Mouse (Mus musculus) ovary, adult 18-20 months (tissue): ENCODE measurements around the gene Elof1.
A peak's percentile ranks its signal among the peaks of the same experiment; 100 is the strongest.

Source experiments
- DNase-seq: peaks from one replicate; pipeline ENCODE4 v3.0.0; 2022; ENCODE audit warnings: low spot score, mixed read lengths

Gene Elof1

DNA sequence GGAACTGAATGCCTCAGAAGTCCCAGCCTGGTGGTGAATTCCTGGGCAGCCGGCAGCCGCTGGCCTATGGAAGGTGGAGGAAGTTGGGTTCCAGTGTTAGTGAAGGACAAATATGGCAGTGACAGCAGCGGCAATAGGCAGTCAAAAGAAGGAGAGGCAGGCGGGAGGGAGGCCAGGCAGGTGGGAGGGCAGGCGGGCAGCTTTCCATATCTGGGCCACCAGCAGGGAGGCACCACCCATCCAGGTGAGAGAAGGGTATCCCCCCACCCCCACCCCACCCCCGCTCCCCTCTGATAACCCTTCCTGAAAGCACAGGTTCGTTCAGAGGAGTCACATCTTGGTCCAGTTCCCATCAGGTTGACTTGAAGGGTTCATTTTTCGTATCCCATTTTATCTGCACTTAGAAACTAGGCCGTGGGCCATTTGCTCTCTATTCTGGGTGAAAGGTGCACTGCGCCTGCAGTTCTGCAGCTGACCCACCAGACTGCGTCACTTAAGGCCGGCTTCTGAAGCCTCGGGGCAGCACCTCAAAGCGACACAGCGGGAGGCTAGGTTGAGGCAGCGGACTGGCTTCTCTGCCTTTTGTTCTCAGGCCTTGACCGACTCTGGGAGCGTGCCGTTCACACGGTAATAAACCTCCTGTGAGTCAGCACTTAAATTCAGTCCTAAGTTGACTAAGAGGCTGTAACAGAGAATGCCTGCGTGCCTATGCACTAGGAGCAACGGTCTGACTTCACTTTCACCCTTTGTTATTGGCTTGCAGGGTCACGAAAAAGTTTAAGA, 20.0 kb upstream of the Elof1 start:
- no peak for DNase-seq

DNA sequence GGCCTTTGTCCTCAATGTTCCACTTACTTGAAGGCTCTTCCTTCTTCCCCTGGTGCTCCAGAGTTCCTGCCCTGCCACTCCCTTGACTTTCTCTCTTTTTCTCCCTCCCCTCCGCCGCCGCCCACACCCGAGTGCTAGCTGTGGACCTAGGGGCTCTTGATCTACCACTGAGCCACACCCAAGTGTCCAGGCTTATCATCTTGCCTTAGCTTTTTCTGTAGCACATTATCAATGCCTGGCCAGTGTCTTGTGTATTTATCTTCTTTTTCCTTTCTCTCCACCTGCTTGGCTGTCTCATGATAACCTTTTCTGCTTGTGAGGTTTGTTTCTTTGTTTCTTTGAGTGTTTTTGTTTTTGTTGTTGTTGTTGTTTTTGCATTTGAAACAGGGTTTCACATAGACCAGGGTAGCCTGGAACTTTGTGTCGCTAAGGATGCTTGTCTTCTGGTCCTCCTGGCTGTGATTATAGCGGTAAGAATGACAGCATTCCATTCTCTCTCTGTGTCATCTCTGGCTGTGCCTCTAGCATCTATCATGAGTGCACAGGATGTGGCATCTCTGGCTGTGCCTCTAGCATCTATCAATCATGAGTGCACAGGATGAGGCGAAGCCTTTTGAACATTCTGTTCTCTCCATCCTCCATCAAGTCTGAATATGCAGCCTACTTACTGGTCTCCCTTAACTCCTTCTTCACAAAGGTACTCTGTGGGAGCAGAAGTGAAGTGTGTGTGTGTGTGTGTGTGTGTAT, 18.8 kb upstream of the Elof1 start, which contains the start of gene Acp5:
Acp5 (minus strand) TSS at position 68 of the 747 bp plus-strand sequence.
- DNase-seq, result no peak

GRCm38 (mm10) chr9:22134988-22135643, 18.1 kb upstream of the Elof1 start:
- no peak for DNase-seq

- no peak for DNase-seq
These were observed 17.4 kb upstream of the Elof1 start for GRCm38 (mm10) chr9:22134246-22134890.

DNA sequence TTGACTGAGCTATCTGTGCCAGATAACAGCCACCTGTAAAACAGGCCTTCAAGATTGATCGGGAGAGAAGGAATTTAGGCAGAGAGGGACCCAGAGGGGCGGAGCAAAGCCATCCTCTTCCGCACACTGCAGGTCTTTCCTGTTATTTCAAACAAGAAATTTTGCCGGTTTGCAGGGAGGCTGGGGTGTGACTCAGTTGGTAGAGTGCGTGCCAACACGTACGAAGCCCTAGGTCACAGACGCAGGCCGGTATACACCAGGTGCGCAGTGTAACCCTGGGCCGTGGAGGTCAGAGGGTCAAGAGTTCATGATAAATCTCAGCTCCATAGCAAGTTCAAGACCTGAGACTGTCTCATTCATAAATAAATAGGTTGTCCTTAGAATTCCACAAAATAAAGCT, 15.2 kb upstream of the Elof1 start:
- DNase-seq, result no peak

DNA sequence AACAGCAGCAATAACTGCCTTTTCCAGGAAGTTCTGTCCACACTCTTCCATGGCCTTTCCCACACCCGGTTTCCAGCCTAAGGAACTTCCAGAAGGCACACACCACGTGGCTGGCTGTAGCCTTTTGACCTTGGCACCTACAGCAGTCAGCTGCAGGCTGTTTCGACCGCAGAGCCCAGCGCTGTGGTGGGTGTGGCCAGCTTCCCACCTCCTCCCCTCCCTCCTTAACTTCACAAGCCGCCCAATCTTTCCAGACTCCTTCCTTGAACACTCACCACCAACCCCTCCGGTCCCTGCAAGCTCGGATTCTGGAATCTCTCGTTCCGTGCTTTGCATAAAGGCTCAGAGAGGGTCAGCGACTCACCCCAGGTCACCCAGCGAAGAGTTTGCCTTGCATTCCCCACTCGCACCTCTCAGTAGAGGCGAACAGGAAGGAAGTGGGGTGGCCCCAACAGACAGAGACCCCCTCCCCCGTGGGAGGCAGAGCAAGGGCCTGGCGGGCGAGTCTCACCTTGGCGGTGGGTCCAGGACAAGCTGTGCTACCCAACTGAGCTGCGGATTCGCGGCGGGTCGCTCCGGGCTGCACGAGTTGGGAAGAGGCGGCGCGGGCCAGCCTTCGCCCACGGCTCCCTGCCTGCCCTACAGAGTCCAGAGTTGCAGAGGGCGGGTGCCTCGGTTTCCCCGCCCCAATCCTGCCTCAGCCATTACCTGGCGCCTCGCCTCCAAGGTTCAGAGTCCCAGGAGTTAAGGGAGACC, 14.4 kb upstream of the Elof1 start:
- peak; percentile 48 for DNase-seq

- DNase-seq, result no peak
These were observed 8.5 kb upstream of the Elof1 start for GRCm38 (mm10) chr9:22125246-22126027.

- DNase-seq, result no peak
These were observed 7.2 kb upstream of the Elof1 start for GRCm38 (mm10) chr9:22124169-22124568.

DNA sequence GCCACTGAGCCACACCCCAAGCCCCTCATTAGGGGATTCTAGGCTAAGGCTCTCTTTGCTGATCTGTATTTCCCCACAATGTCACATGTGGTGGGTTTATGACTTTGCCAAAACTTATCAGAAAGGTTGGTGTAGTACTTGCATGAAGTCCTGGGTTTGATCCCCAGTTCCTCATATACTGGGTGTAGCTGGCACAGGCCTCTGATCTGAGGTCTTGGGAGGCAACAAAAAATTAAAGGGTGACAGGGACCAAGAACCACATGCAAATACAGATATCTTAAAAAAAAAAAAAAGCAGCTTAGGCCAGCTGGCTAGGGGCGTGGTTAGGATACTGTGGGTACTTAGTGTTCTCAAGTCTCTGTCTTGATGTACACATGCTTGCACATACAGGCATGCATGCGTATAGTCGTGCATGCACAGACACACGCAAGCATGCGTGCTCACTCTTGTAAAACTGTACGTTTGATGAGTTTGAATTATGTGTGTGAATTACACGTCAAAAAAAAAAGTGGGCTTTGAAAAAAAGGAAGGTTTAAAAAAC, 6.2 kb upstream of the Elof1 start:
- DNase-seq, result no peak

DNA sequence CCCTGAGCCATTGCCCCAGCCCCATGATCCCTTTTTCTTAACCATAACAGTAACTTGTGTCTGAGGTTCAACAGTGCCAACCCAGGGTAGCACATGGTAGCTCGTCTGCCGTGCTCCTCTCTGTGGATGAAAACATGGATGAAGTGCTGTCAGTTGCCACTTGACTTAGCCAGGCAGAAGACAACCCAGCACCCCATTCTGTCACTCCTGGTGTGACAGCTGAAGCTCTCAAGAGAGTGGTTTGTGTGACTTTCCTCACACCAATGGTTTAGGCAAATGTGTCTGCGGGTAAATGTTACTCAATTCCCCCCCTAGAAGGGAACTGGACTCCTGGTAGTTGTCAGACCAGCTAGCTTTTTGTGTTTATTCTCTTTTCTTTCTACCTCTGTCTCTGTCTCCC, 5.0 kb upstream of the Elof1 start:
- no peak for DNase-seq

GRCm38 (mm10) chr9:22121545-22121944, 4.6 kb upstream of the Elof1 start:
- DNase-seq, result no peak

- no peak for DNase-seq
These were observed 2.6 kb upstream of the Elof1 start for GRCm38 (mm10) chr9:22119543-22119942.

DNA sequence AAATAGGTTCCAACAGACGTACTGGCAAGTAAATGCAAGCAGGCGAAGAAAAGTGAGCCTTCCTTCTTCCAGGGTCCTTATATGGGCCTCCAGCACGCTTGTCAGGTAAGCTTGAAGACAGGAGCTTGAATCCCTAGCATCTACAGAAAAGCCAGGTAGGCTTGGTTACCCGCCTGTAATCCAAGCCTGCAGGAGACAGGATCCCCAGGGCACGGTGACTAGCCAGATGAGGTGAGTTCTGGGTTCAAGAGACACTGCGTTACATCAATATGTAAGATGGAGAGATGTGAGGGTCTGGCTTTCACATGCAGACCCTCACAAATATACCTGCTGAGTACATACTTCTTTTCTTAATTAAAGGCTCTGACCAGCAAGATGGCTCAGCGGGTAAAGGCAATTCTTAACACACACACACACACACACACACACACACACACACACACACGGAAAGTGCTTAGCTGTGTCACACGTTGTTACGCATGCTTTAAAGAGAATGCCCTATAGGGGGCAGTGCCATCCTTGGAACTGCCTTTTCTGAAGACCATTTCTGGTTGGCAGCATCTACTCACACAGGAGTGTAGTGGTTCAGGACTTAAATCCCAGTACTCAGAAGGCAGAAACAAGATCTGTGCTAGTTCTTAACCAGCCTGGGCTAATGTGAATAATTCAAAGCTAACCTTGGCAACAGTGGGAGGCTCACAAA, 933 bp upstream of the Elof1 start:
- no peak for DNase-seq

GRCm38 (mm10) chr9:22116086-22116485, 886 bp downstream of the Elof1 start:
- DNase-seq, result no peak

DNA sequence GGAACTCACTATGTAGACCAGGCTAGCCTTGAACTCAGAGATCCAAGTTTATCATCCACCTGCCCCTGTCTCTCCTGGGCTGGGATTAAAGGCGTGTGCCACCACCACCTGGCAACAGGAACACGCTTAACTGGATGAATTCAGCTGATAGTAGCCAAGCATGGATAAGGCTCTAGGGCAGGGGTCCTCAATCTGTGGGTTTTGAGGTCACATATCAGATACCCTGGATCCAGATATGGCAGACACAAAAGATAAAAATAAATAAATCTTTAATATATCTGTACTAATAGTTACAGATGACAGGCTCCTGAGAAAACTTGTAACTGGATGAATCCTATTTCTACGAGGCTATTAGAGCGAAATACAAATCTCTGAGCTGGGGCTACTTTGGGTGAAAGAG, 1.3 kb downstream of the Elof1 start:
- DNase-seq, result no peak

- DNase-seq, result no peak
These were observed 8.8 kb downstream of the Elof1 start for GRCm38 (mm10) chr9:22108194-22108593.

- DNase-seq, result no peak
These were observed 17.1 kb downstream of the Elof1 start for GRCm38 (mm10) chr9:22099922-22100321.

GRCm38 (mm10) chr9:22098993-22099696, 17.8 kb downstream of the Elof1 start, which contains the start of gene Cnn1:
Cnn1 (plus strand) TSS chr9:22099216.
- peak; percentile 15 for DNase-seq

DNA sequence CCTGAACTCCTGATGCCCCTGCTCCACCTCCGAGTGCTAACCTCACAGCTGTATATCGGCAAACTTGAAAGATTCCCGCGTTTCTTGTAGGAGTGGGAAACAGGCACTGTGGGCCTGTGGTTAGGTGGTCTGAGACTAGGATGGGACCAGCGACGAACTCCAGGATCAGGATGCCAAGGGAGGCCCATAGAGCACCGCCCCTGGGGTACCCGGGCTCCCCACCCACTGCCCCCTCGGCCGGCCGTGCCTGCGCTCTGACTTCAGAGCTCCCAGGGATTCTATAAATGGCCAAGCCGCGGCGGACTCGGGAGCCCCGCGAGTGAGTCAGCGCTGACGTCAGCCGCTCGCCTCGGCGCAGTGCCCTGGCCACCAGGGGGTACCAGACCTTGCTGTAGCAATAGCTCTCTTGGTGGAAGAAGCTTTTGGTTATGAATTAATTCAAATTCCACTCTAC, 21.1 kb downstream of the Elof1 start:
- peak; percentile 71 for DNase-seq
